Mouse (Mus musculus): ENCODE measurements around the gene Heph. TPM values are rescaled to one million over a fixed set of nuclear protein-coding genes. Genes with fewer than 3 reads are reported as not detected.
"Not testable (repeated sequence)": the region's sequence is repeated elsewhere in the genome, so short reads cannot be mapped to it uniquely, and the experiment has no call there.

The Heph gene
- 26.7 and 27.8 TPM in 2 replicates for polyA plus RNA-seq (2015; fragmentation: Nextera tagmentation; extraction: Ambion mirVana)

GRCm38 (mm10) chrX:96455149-96455548, at the start of gene Heph:
TSS of gene Heph (plus strand) at chrX:96455359.
- Histone ChIP-seq H3K9me3 (no peaks in the 10 kb centered on the region), H3K4me2 (replicated peaks) (peak within 1 kb of the TSS; percentile 37), H3K4me3 (replicated peaks) (peak within 1 kb of the TSS; percentile 36), H3K27ac (0 out of 2 replicates have a peak within 1 kb of the TSS, but pooled peaks have one; percentile 48), H3K4me1 (replicated peaks) (no peaks in the 10 kb centered on the region), H3K36me3 (no peaks in the 10 kb centered on the region), H3K27me3 (replicated peaks) (no peaks in the 10 kb centered on the region), H3K9ac (peak within 1 kb of the TSS; percentile 39; the same call in 1 of the 2 replicates)
- WGBS = 41% methylated on average over 2 of the region's 2 CpGs
- peak; percentile 98 for ATAC-seq

- not testable (repeated sequence) for H3K4me3 ChIP-seq (replicated peaks); ATAC-seq; H3K4me2 ChIP-seq (replicated peaks); H3K27ac ChIP-seq; H3K27me3 ChIP-seq (replicated peaks); H3K4me1 ChIP-seq (replicated peaks); H3K36me3 ChIP-seq; H3K9me3 ChIP-seq; H3K9ac ChIP-seq
- WGBS = 64% methylated on average over 4 of the region's 4 CpGs
These were observed 39.8 kb upstream of the Heph start for GRCm38 (mm10) chrX:96415351-96415750.

GRCm38 (mm10) chrX:96416970-96417369, 38.2 kb upstream of the Heph start:
- no peak for ATAC-seq
- no peak overlapping the region for H3K4me3 ChIP-seq (replicated peaks)
- H3K27ac ChIP-seq = no peak overlapping the region
- H3K4me2 ChIP-seq (replicated peaks) = no peak overlapping the region
- no peak overlapping the region for H3K9ac ChIP-seq
- H3K27me3 ChIP-seq (replicated peaks) = no peaks in the 10 kb centered on the region
- H3K4me1 ChIP-seq (replicated peaks) = no peaks in the 10 kb centered on the region
- no peaks in the 10 kb centered on the region for H3K36me3 ChIP-seq
- H3K9me3 ChIP-seq = no peaks in the 10 kb centered on the region
- 85% methylated on average over 1 of the region's 1 CpGs for WGBS

GRCm38 (mm10) chrX:96417733-96418132, 37.4 kb upstream of the Heph start:
- 61% methylated on average over 1 of the region's 1 CpGs for WGBS
- no peak overlapping the region for H3K4me3 ChIP-seq (replicated peaks)
- no peak overlapping the region for H3K9ac ChIP-seq
- H3K27me3 ChIP-seq (replicated peaks) = no peaks in the 10 kb centered on the region
- H3K4me2 ChIP-seq (replicated peaks) = no peak overlapping the region
- no peak for ATAC-seq
- H3K4me1 ChIP-seq (replicated peaks) = no peaks in the 10 kb centered on the region
- H3K36me3 ChIP-seq = no peaks in the 10 kb centered on the region
- H3K9me3 ChIP-seq = no peaks in the 10 kb centered on the region
- no peak overlapping the region for H3K27ac ChIP-seq

GRCm38 (mm10) chrX:96419383-96419782, 35.8 kb upstream of the Heph start:
- no peak overlapping the region for H3K27ac ChIP-seq
- no peak overlapping the region for H3K9ac ChIP-seq
- ATAC-seq = no peak

GRCm38 (mm10) chrX:96456201-96456963, 1.2 kb downstream of the Heph start, which contains the start of gene Hsf3:
TSS of gene Hsf3 (minus strand) at chrX:96456294.
- H3K36me3 ChIP-seq = no peaks in the 10 kb centered on the region
- H3K4me1 ChIP-seq (replicated peaks) = no peaks in the 10 kb centered on the region
- WGBS = 19% methylated on average over 9 of the region's 9 CpGs
- H3K9me3 ChIP-seq = no peaks in the 10 kb centered on the region
- no peak for ATAC-seq
- peak within 1 kb of the TSS; percentile 36 for H3K4me3 ChIP-seq (replicated peaks)
- H3K27me3 ChIP-seq (replicated peaks) = no peaks in the 10 kb centered on the region
- peak within 1 kb of the TSS; percentile 37 for H3K4me2 ChIP-seq (replicated peaks)
- 0 out of 2 replicates have a peak within 1 kb of the TSS, but pooled peaks have one; percentile 48 for H3K27ac ChIP-seq
- H3K9ac ChIP-seq = peak within 1 kb of the TSS; percentile 39

More at GRCm38 (mm10) chrX:96419383-96419782, 35.8 kb upstream of the Heph start:
- H3K4me3 ChIP-seq (replicated peaks) = no peak overlapping the region
- no peak overlapping the region for H3K4me2 ChIP-seq (replicated peaks)
- no peaks in the 10 kb centered on the region for H3K27me3 ChIP-seq (replicated peaks)
- H3K36me3 ChIP-seq = no peaks in the 10 kb centered on the region
- no peaks in the 10 kb centered on the region for H3K4me1 ChIP-seq (replicated peaks)
- H3K9me3 ChIP-seq = no peaks in the 10 kb centered on the region

GRCm38 (mm10) chrX:96501580-96501979, 46.4 kb downstream of the Heph start:
- H3K9ac ChIP-seq = no peak overlapping the region
- ATAC-seq = no peak
- WGBS = 55% methylated on average over 1 of the region's 1 CpGs

More at GRCm38 (mm10) chrX:96501580-96501979, 46.4 kb downstream of the Heph start:
- H3K4me1 ChIP-seq (replicated peaks) = no peaks in the 10 kb centered on the region
- no peaks in the 10 kb centered on the region for H3K36me3 ChIP-seq
- no peaks in the 10 kb centered on the region for H3K9me3 ChIP-seq
- no peak overlapping the region for H3K27ac ChIP-seq
- H3K27me3 ChIP-seq (replicated peaks) = no peaks in the 10 kb centered on the region
- no peak overlapping the region for H3K4me2 ChIP-seq (replicated peaks)
- no peak overlapping the region for H3K4me3 ChIP-seq (replicated peaks)

Other genes with a start within 250 kb of the Heph start
- not detected in 2 replicates for gene Vsig4, start 161.9 kb upstream of the Heph start, polyA plus RNA-seq (2015; fragmentation: Nextera tagmentation; extraction: Ambion mirVana)
- gene Hsf3, start 935 bp downstream of the Heph start, polyA plus RNA-seq (2015; fragmentation: Nextera tagmentation; extraction: Ambion mirVana) = 0.38 and 0.45 TPM in 2 replicates